Mouse (Mus musculus) heart, postnatal 4 days (tissue): ENCODE data around the gene Gc. TPM values are rescaled to one million over a fixed set of nuclear protein-coding genes. Genes with fewer than 3 reads are reported as not detected.

Source experiments
- total RNA-seq, 2 experiments: library from RNA; stranded (reverse); gene quantifications; 2 replicates each; pipeline ENCODE4 v1.2.3; 2021

Gc gene
- total RNA-seq, 2 experiments from 2014 or later, result not detected

Other genes starting within 250 kb of the Gc start
- gene Npffr2, start 69.5 kb upstream of the Gc start, total RNA-seq, result not detected